Mouse (Mus musculus) retina, embryonic 14.5 days (tissue): ENCODE results near the gene Shd.
"Not testable (repeated sequence)": the region's sequence is repeated elsewhere in the genome, so short reads cannot be mapped to it uniquely, and the experiment has no call there.

Source experiments
- DNase-seq: peaks from one replicate; pipeline ENCODE4 v3.0.0-alpha.2; 2015; ENCODE audit warnings: low spot score

Gene Shd

DNA sequence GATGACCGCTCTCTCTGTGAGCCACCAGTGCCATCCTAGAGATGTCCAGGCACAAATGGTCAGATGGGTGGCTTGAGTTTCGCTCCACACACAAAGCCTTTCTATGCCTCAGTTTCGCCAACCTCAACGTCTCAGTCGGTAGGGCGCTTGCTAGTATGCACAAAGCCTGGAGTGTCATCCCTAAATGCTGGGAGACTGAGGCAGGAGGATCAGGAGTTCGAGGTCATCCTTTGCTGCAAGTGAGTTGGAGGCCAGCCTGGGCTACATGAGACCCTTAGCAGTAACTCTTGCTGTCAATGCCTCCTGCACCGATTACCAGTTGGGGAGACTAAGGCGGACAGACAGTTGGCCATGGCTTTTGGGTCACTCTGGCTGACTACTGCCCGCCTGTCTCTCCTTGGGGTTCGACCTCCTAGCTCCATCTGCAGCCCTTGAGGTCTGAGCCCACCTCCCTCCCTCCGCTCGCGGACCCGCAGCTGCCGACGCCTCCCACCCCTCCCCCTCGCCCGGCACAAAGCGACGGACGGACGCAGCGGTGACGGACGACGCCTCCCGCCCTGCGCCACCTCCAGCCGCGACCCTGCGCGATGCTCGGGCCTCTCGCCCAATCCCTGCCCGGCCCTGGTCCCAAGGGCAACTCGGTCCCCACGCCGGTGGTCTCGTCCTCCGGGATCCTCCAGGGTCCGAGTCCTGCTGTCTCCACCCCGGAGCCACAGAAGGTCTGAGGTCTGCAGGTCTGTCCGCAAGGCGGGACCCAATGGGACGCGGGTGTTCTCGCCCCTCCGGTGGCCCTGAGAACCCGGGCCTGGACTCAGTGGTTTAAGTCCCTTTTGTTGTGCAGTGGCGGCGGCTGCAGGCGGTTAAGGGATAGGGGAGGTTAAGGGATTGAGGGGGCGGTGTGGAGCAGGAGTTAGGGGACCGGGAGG lies at the start of gene Shd:
Shd (plus strand) TSS at position 502 of the 926 bp plus-strand sequence.
- peak; percentile 77 for DNase-seq

DNA sequence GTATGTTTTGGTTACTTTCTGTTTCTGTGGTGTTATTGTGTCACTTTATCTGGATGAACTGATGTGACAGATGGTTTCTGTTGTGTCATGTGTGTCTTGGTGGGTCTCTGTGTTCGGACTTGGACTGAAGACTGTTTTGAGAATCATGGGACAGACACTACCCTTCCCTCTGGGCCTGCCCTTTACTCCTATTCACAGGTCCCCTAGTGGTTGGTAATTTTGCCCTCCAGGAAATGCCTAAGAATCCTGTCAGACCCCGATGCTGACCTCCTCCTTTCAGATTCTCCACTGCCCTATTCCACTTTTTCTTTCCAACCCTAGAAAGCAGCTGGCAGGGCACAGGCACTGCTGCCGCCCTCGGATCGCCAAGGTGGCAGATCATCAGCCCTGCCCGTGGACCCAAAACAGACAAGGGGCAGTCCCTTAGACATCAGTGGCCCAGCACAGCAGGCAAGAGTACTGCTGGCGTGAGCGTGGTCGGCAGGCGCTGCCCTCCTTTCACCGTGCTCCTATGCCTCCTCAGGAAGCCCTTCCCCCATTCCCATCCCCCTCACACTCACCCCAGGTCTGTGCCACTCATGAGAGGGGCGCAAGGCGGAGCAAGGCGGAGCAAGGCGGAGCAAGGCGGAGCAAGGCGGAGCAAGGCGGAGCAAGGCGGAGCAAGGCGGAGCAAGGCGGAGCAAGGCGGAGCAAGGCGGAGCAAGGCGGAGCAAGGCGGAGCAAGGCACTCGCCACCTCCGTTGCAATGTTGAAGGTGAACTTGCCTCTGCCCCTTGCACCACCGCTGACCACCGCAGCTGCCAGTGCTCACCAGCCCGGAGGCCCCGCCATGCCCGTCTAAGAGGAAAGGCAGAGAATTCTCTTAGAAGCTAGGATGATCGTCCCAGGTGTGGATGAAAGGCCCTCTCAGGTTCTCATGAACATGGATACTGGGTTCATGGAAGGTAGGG lies 38.4 kb upstream of the Shd start:
- peak; percentile 83 for DNase-seq

DNA sequence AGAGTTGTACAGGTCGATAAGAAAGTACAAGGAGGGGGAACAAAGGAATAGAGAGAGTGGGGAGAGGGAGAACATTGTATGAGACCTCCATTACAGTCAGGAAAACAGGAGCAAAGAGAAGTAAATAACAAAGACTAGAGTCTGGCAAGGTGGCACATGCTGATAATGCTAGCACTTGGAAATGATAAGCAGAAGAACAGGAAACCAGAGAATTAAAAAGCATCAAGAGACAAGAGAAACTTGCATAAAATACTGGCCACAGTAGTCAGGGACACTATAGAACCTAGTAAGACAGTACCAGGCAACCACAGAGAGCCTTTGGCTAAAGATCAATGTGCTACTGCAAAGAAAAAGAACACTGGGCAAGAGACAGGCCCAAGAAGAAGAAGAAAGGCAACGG lies 37.6 kb upstream of the Shd start:
- no peak for DNase-seq

DNA sequence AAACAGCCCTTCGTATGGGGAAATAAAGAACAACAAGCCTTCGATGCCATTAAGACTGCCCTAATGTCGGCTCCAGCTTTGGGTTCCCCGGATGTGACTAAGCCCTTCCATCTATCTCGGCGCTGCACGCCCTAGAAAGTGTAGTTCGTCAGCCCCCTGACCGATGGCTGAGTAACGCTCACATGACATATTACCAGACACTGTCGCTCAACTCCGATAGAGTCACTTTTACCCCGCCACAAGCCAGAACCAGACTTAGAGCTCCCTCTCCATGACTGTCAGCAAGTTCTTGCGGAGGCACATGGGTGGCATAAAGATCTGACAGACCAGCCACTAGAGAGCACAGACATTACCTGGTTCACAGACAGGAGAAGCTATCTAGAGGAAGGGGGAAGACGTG lies 37.1 kb upstream of the Shd start:
- DNase-seq = no peak

DNA sequence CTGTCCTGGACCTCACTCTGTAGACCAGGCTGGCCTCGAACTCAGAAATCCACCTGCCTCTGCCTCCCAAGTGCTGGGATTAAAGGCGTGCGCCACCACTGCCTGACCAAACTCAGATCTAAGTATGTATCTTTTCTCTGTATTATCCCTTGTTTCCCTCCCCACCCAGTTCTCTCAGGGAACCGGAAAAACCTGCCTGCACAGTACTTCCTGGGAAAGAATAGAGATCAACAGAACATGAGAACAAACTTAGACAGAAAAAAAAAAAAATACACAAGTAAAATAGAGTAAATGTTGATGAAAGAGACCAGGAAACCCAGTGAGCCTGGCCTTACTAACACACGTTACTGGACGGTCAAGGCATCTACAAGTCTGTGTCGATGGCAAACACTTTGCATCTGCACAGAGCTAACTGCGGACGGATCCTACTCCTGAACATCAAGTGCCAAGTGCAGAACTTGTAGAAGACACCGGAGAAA lies 25.8 kb upstream of the Shd start:
- DNase-seq = not testable (repeated sequence)

DNA sequence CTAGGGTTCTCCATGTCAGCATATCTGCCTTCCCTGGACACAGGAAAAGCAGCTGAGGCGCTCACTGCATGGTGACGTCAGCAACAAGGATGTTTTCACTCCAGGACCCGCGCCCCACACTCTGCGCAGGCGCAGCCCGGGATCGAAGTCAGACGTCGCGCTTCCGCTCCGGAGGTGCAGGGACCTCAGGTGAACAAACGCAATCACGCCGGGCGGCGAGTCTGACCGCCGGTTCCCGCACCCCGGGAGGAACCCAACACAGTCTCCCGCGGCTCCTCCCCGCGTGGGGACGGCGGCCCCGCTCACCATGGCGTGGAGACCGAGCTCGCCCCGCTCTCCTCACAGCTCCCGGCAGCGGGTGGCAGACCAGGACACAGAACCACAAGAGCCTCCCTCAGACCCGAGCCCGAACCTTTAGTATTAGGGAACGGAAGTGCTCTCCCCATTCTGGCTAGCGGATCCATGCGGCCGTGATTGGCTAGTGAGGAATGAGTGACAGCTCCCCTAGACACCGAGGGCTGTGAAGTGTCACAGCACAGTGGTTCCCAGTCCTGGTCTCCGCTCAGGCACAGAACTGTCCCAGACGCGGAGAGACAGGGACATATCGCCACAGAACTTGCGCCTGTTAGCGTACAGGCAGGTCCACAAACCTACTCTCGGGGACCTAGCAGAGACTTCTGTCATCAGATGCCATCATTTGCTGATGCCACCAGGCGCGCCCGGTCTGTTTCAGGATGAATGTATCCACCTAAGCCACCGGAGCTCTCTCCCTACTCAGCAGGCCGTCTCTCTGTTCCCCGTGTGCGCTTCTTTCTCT lies 25.2 kb upstream of the Shd start:
- DNase-seq = peak; percentile 81

DNA sequence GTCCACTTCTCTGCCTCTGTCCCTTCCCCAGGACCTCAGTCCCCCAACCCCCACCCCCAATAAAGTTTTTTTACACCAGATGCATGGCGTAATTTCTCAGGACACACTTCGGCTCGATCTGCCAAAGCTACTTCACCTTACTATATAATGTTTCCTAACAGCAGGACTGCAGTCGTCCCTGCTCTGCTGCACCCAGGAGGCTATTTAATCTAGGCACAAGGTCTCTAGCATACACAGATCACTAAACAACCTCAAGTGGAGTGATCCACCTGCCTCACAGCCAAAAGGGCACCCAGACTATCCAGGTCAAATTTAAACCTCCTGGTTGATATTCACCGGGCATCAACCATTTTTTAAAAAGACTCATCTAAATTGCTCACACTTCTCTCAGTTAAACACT lies 24.6 kb upstream of the Shd start:
- DNase-seq = no peak

DNA sequence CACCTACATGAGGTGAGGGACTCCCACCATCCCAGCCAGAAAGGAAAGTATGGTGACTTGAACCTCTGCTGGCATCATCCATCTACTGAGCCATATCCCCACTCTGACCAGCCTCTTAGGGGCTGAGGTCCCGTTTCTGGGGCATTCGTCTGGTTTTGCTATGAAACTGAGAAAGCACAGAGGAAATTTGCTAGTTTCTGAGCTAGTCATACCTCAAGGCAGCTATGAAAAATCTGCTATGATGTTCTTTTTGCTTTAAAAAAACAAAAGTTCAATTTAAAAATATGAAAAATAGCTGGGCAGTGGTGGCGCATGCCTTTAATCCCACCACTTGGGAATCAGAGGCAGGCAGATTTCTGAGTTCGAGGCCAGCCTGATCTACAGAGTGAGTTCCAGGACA lies 21.6 kb upstream of the Shd start:
- no peak for DNase-seq

DNA sequence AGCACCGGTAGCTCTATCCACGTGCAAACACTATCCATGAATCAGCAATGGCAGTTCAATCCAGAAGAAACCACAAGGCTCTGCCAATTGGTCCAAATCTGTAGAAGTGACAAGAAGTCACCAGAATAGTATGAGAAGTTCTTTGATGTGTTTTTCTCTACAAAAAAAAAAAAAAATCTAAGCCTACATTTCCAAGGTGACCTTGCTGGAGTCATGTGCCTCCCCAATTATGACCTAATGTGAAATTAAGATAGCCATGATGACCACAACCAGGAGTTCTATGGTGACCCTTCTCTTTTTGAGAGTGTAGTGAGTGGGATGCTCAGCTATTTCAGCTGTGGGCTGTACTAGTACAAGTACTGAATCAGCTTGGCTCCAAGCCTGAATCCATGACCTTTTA lies 20.9 kb upstream of the Shd start, which contains the start of gene Zfp119b:
Zfp119b (minus strand) TSS at position 101 of the 400 bp plus-strand sequence.
- DNase-seq = no peak

DNA sequence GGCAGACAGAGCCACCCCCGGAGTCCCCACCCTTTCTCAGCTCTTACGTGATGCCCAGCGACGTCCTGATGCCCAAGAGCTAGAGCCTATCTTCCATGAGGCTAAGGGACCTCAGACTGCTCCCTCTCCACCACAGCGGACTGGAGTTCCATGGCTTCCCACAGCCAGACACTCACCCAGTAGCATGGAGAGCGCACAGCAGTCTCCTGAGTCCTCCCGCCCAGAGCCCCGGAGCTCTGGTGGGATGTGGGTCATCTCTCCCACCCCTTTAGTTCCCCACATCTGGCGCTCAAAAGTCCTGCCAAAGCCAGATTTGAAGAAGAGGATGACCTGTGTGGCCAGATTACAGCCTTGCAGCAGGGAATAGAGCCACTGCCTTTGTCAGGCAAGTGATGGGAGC lies 19.7 kb upstream of the Shd start:
- DNase-seq = no peak

DNA sequence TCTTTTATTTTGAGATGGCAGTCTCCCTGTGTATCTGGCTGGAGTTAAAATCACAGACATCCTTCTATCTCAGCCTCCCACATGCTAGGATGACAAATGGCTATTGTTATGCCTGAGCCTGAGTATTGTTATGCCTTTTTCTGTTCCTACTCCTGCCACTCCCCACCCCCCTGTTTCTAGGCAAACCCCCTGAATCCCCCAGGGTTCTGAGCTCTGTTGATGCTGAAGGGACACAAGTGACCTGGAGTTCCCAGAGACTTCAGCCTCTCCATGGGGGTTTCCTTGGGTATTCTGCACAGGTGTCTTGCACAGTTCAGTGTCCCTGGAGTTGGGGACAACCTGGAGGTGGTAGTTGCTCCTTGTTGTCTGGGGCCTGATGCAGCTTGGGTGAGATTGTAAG lies 18.2 kb upstream of the Shd start:
- no peak for DNase-seq

DNA sequence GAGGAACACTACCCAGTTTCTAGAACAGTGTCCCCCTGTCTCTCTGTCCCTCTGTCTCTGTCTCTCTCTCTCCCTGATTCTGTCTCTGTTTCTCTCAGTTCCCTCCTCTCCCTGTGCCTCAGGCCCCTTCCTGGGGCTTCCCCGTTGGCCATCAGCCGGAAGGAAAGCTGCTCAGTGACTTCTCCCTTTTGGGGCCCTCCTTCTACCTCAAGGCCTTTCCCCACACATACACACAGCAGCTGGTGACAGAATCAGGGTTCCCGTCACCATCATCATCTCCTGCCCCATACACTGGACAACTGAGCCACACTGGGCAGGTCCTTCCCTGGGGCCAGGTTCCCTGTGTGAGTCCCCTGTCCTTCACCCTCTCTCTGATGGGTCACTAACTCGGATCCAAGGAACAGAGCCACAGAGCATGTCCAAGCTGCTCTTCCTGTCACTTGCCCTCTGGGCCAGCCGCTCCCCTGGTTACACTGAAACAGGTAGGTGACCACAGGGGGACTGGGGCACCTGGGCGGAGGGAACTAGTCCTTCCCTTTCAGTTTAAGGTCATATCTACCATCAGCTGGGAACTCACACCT lies 17.7 kb upstream of the Shd start, which contains the start of gene Ebi3:
Ebi3 (plus strand) TSS at position 194 of the 581 bp plus-strand sequence.
- no peak for DNase-seq

DNA sequence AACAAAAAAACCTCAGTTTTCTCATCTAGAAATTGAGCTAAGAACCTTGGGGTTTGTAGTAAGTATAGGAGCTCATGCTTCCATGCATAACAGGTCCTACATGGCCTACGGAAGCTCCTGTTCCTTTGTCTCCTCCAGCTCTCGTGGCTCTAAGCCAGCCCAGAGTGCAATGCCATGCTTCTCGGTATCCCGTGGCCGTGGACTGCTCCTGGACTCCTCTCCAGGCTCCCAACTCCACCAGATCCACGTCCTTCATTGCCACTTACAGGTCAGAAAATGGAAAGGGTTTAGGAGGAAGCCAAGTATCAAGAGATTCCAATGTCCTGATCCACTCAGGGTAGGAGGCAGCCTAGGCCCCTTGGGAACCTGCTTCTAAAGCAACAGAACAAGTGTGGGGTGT lies 16.5 kb upstream of the Shd start:
- DNase-seq = no peak

DNA sequence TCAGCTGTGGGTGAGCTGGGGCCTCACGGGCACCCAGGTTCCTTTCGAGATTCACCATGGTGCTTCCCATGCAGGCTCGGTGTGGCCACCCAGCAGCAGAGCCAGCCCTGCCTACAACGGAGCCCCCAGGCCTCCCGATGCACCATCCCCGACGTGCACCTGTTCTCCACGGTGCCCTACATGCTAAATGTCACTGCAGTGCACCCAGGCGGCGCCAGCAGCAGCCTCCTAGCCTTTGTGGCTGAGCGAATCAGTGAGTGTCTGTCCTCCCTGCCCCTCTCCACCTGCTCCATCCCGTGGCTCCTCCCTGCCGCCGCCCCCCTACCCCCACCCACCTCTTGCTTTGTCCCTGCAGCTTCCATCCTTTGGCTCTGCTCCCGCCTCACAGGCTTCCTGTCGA lies 16.0 kb upstream of the Shd start:
- DNase-seq = no peak

DNA sequence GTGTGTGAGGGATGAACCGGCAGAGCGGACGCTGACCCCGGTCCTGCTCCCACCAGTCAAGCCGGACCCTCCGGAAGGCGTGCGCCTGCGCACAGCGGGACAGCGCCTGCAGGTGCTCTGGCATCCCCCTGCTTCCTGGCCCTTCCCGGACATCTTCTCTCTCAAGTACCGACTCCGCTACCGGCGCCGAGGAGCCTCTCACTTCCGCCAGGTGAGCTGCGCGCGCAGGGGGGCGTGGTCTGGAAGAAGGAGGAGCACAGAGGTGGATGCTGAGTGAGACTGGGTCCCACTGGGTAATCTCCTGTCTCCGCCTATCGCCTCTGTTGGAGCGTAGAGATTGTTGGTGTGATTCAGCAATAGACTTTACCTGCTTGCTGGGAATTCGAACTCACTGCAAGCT lies 14.1 kb upstream of the Shd start:
- peak; percentile 66 for DNase-seq

DNA sequence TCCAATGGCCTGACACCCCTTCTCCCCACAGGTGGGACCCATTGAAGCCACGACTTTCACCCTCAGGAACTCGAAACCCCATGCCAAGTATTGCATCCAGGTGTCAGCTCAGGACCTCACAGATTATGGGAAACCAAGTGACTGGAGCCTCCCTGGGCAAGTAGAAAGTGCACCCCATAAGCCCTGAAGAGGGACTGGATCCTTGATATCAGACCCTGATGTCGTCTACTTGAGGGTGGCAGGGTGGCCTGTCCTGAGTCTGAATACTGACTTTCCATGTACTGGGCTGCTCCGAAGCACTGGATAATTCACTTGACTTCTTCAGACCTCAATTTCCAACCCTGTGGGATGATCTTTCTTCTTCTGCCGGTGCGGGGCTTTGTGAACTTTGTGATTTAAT lies 13.7 kb upstream of the Shd start:
- DNase-seq = no peak

DNA sequence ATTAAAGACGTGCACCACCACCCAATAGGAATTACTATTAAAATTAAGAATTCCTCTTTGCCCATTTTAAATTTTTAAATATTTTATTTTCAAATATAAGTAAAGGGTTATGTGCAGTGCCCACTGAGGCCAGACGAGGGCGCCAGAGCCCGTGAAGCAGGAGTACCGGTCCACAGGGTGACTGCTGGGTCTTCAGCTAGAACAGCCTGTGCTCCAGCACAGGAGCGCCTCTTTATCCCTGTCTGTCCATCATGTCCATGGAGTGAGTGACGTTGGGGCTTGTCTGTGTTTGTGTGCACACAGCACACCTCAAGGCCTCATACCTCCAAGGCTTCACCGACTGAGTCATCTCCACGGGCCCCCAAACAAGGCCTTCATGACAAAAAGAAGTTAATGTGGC lies 13.1 kb upstream of the Shd start:
- DNase-seq = peak; percentile 84

DNA sequence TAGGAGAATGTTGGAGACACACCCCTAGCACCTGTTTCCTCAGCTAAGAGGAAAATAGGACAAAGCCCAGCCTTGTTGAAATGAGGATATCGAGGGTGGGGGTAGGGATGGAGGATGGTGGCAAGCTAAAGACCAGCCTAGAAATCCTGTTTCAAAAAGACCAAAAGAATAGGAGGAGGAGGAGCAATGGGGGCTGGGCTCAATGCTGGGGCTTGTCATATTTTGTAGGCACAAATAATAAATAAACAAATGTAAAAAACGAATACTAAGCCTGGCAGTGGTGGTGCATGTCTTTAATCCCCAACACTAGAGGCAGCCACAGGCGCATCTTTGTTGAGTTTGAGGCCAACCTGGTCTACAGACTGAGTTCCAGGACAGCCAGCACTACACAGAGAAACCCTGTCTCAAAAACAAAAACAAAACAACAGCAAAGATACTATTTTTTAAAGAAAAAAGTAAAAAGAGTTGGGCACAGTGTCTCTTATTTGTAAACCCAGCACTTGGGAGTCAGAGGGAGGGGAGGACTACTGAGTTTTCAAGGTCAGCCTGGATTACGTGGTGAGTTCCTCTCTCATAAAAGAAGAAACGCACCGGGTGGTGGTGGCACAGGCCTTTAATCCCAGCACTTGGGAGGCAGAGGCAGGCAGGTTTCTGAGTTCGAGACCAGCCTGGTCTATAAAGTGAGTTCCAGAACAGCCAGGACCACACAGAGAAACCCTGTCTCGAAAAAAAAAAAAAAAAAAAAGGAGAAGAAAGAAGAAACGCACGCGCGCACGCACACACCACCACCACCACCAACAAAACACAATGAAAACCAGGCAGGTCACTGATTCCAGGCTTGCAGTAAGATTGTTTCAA lies 12.3 kb upstream of the Shd start:
- no peak for DNase-seq

DNA sequence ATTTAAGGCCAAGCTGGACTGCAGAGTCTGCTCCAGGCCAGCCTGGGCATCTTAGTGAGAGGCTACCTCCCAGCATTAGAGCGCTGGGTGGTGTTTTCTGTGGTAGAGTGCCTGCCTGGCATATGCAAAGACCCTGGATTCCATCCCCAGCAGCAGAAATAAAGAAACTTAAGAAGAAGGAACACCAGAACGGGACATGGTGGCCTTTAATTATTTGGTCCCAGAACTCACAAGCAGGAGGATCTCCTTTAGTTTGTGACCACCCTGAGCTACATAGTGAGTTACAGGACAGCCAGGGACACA lies 11.7 kb upstream of the Shd start:
- no peak for DNase-seq

DNA sequence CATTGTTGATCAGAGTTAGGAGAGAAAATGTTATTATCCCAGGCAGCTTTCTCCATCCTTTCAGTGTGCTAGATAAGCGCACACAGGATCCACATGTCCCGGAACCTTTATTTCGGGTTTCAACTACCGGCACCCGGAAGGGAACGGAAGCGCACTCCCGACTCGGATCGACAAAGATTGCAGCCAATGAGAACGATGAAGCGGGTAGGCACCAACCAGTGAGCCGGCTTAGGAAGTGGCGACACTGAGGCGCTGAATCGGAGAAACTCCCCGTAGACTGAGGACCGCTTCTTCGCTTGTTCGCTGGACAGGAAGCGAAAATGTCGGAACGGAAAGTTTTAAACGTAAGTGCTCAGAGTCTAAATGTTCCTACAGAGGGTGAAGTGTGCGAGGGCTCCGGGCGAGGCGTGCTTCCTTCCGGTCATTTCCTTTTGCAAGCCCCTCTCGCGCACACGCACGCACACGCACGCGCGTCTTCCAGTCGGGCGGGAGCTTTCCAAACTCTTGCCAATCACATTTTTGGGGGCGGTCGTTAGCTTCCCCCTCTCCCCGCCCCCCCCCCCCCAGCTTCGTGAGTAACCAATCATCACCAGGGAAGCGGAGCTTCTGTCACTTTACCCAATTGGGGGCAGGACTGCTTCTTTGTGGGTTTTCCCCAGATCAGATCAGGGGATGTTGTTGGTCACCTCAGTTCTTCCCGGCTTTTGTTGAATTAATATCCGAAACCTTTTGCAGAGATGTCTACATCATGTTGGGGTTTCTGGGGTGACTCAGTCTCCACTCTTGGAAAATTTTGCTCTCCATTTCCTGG lies 11.1 kb upstream of the Shd start, which contains the start of gene Yju2:
Yju2 (plus strand) TSS at position 182 of the 811 bp plus-strand sequence.
- peak; percentile 98 for DNase-seq
